Mouse (Mus musculus): ENCODE results near the gene B9d1. TPM values are rescaled to one million over a fixed set of nuclear protein-coding genes. Genes with fewer than 3 reads are reported as not detected.
A peak's percentile ranks its signal among the peaks of the same experiment; 100 is the strongest.

The B9d1 gene
- polyA plus RNA-seq, 1 experiment from 2014 or later: 24.8 TPM

DNA sequence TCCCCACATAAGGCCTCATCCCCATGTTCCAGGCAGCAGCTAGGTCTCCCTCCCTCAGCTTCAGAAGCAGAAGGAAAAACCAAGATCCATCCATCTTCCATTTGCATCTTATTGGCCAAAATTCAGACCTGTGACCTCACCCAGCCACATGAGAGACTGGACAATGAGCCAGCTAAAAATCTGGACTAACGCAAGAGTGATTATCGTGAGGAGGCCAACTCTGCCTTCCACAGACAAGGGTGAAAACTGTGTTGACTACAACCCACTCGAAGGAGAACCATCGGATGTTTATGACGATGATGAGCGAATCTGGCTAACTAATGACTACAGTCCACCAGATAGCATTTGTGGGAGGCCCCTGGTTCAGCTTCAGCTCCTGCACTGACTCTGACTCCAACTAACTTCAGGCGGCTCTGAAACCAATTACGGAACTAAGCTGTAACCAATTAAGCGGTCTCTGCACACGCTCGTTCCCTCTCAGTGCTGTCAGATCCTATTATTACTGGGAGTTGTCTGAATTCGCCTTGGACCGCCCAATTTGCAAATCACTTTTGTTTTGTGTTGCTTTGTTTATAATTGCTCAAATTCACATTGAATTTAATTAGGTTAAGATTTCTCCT is 21.6 kb upstream of the B9d1 start:
- H3K27ac ChIP-seq: peak overlapping the region; percentile 97
- WGBS: 37% methylated on average over 13 of the region's 13 CpGs
- no peak overlapping the region for H3K4me2 ChIP-seq
- peaks cover 62% of the 10 kb centered on the region for H3K4me1 ChIP-seq
- no peak for ATAC-seq (ENCODE audit: insufficient number of reproducible peaks, low FRiP score, low TSS enrichment, low read depth)
- H3K36me3 ChIP-seq: peaks cover 11% of the 10 kb centered on the region
- no peak overlapping the region for H3K9ac ChIP-seq
- H3K4me3 ChIP-seq: no peak overlapping the region
- no peaks in the 10 kb centered on the region for H3K27me3 ChIP-seq
- no peaks in the 10 kb centered on the region for H3K9me3 ChIP-seq

DNA sequence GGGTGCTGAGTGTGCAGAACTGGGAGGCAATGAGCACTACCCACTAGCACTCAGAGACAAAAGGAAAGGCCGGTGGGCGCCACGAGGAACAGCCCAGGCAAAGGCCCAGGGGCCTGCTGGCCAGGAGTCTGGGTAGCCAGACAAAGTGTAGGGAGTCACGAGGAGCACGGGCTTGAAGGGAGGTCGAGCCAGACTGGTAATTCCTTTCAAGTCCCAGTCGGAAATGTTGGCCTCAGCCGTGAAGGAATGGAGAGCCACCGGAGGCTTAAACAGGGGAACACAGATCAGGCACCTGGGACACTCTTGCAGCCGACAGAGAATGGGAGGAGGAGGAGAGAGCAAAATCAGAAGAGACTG is 20.7 kb upstream of the B9d1 start:
- Histone ChIP-seq H3K4me2 (peak overlapping the region; percentile 62), H3K4me1 (peaks cover 68% of the 10 kb centered on the region), H3K4me3 (peak overlapping the region; percentile 48), H3K27ac (peak overlapping the region; percentile 97), H3K36me3 (peaks cover 20% of the 10 kb centered on the region), H3K9ac (no peak overlapping the region), H3K9me3 (no peaks in the 10 kb centered on the region), H3K27me3 (no peaks in the 10 kb centered on the region)
- no peak for ATAC-seq (ENCODE audit: insufficient number of reproducible peaks, low FRiP score, low TSS enrichment, low read depth)
- WGBS: 16% methylated on average over 10 of the region's 10 CpGs

- peaks cover 75% of the 10 kb centered on the region for H3K4me1 ChIP-seq
Measured at GRCm38 (mm10) chr11:61484613-61485540, 20.1 kb upstream of the B9d1 start, which contains the start of gene Mfap4. TSS of gene Mfap4 (plus strand) at chr11:61485431.

DNA sequence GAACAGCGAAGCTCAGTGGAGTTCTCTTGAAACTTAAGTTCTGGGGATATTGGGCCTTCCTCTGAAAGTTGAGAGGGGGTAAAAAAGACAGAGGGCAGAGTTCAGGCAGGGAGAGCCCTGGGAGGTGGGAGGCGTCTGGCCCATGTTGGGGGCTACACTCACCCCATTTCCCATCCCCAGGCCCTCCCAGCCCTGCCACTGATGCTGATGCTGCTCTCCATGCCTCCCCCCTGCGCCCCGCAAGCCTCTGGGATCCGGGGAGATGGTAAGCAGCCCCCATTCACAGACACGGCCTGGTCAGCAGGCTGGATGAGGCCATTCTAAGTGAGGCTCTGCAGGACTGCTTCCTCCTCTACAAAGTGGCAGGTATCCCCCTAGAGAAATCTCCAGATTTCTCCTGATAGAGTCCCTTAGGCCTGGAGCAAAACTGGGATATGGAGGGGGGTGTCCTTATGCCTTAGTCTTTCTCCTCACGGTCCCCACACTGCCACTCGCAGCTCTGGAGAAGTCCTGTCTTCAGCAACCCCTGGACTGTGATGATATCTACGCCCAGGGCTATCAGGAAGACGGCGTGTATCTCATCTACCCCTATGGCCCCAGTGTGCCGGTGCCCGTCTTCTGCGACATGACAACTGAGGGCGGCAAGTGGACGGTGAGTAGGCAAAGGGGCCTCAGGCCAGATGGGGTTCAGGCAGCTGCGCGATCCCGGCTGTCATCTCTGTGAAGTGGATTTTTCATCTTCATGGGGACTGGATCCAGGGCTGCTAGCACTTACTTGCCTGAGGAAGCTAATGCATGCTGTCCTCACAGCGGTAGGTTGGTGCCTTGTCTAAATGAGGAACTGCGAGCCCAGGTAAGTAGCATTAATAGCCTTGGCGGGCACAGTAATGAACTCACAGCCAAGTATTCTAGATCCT is 19.1 kb upstream of the B9d1 start:
- peak overlapping the region; percentile 97 for H3K27ac ChIP-seq
- H3K9me3 ChIP-seq: no peaks in the 10 kb centered on the region
- H3K4me3 ChIP-seq: peak overlapping the region; percentile 48
- peaks cover 81% of the 10 kb centered on the region for H3K4me1 ChIP-seq
- ATAC-seq (ENCODE audit: insufficient number of reproducible peaks, low FRiP score, low TSS enrichment, low read depth): no peak
- peak overlapping the region; percentile 56 for H3K9ac ChIP-seq
- peaks cover 35% of the 10 kb centered on the region for H3K36me3 ChIP-seq
- WGBS: 27% methylated on average over 22 of the region's 22 CpGs
- H3K4me2 ChIP-seq: peak overlapping the region; percentile 62
- no peaks in the 10 kb centered on the region for H3K27me3 ChIP-seq

More at GRCm38 (mm10) chr11:61484613-61485540, 20.1 kb upstream of the B9d1 start, which contains the start of gene Mfap4:
- WGBS: 14% methylated on average over 20 of the region's 20 CpGs
- no peaks in the 10 kb centered on the region for H3K9me3 ChIP-seq
- peak; percentile 92 for ATAC-seq (ENCODE audit: insufficient number of reproducible peaks, low FRiP score, low TSS enrichment, low read depth)
- H3K4me2 ChIP-seq: peak within 1 kb of the TSS; percentile 62
- H3K27ac ChIP-seq: peak within 1 kb of the TSS; percentile 97
- H3K4me3 ChIP-seq: peak within 1 kb of the TSS; percentile 48
- no peaks in the 10 kb centered on the region for H3K27me3 ChIP-seq
- peaks cover 26% of the 10 kb centered on the region for H3K36me3 ChIP-seq
- peak within 1 kb of the TSS; percentile 56 for H3K9ac ChIP-seq

- WGBS: 74% methylated on average over 14 of the region's 14 CpGs
- H3K9ac ChIP-seq: peak overlapping the region; percentile 56; the same call in 1 of the 2 replicates
- peaks cover 76% of the 10 kb centered on the region for H3K4me1 ChIP-seq
Measured at GRCm38 (mm10) chr11:61486458-61487219, 18.3 kb upstream of the B9d1 start.

GRCm38 (mm10) chr11:61487401-61487800 is 17.5 kb upstream of the B9d1 start:
- H3K27ac ChIP-seq: peak overlapping the region; percentile 97
- peak overlapping the region; percentile 62 for H3K4me2 ChIP-seq
- peak overlapping the region; percentile 48 for H3K4me3 ChIP-seq
- H3K36me3 ChIP-seq: peaks cover 48% of the 10 kb centered on the region
- peaks cover 72% of the 10 kb centered on the region for H3K4me1 ChIP-seq
- no peaks in the 10 kb centered on the region for H3K9me3 ChIP-seq
- ATAC-seq (ENCODE audit: insufficient number of reproducible peaks, low FRiP score, low TSS enrichment, low read depth): no peak
- no peaks in the 10 kb centered on the region for H3K27me3 ChIP-seq
- no peak overlapping the region for H3K9ac ChIP-seq
- WGBS: 15% methylated on average over 2 of the region's 2 CpGs

More at GRCm38 (mm10) chr11:61486458-61487219, 18.3 kb upstream of the B9d1 start:
- H3K4me2 ChIP-seq: peak overlapping the region; percentile 62
- peak overlapping the region; percentile 97 for H3K27ac ChIP-seq
- no peak for ATAC-seq (ENCODE audit: insufficient number of reproducible peaks, low FRiP score, low TSS enrichment, low read depth)
- H3K4me3 ChIP-seq: peak overlapping the region; percentile 48
- peaks cover 44% of the 10 kb centered on the region for H3K36me3 ChIP-seq
- H3K9me3 ChIP-seq: no peaks in the 10 kb centered on the region
- H3K27me3 ChIP-seq: no peaks in the 10 kb centered on the region

GRCm38 (mm10) chr11:61487936-61488335 is 17.0 kb upstream of the B9d1 start:
- Histone ChIP-seq H3K9ac (no peak overlapping the region), H3K27ac (peak overlapping the region; percentile 97), H3K4me1 (peaks cover 75% of the 10 kb centered on the region), H3K36me3 (peaks cover 48% of the 10 kb centered on the region), H3K4me3 (no peak overlapping the region), H3K9me3 (no peaks in the 10 kb centered on the region), H3K4me2 (no peak overlapping the region; the same call in 1 of the 2 replicates), H3K27me3 (no peaks in the 10 kb centered on the region)
- WGBS: 84% methylated on average over 7 of the region's 7 CpGs
- no peak for ATAC-seq (ENCODE audit: insufficient number of reproducible peaks, low FRiP score, low TSS enrichment, low read depth)

GRCm38 (mm10) chr11:61489085-61489484 is 15.9 kb upstream of the B9d1 start:
- ATAC-seq (ENCODE audit: insufficient number of reproducible peaks, low FRiP score, low TSS enrichment, low read depth): no peak
- H3K27me3 ChIP-seq: no peaks in the 10 kb centered on the region
- no peak overlapping the region for H3K4me2 ChIP-seq
- H3K9ac ChIP-seq: no peak overlapping the region
- no peaks in the 10 kb centered on the region for H3K9me3 ChIP-seq
- no peak overlapping the region for H3K4me3 ChIP-seq
- peaks cover 48% of the 10 kb centered on the region for H3K36me3 ChIP-seq
- WGBS: 76% methylated on average over 2 of the region's 2 CpGs
- H3K4me1 ChIP-seq: peaks cover 71% of the 10 kb centered on the region
- H3K27ac ChIP-seq: no peak overlapping the region

- H3K9ac ChIP-seq: no peak overlapping the region
- H3K9me3 ChIP-seq: no peaks in the 10 kb centered on the region
- 91% methylated on average over 8 of the region's 8 CpGs for WGBS
- peaks cover 48% of the 10 kb centered on the region for H3K36me3 ChIP-seq
- H3K27me3 ChIP-seq: no peaks in the 10 kb centered on the region
- peak overlapping the region; percentile 28; the same call in 1 of the 2 replicates for H3K27ac ChIP-seq
- no peak overlapping the region for H3K4me3 ChIP-seq
- peaks cover 63% of the 10 kb centered on the region for H3K4me1 ChIP-seq
- no peak for ATAC-seq (ENCODE audit: insufficient number of reproducible peaks, low FRiP score, low TSS enrichment, low read depth)
- no peak overlapping the region for H3K4me2 ChIP-seq
Measured at GRCm38 (mm10) chr11:61489874-61490273, 15.1 kb upstream of the B9d1 start.

- H3K9ac ChIP-seq: no peak overlapping the region
- H3K4me1 ChIP-seq: peaks cover 52% of the 10 kb centered on the region
- H3K4me2 ChIP-seq: no peak overlapping the region
- H3K9me3 ChIP-seq: no peaks in the 10 kb centered on the region
- 92% methylated on average over 22 of the region's 22 CpGs for WGBS
- no peaks in the 10 kb centered on the region for H3K27me3 ChIP-seq
- H3K36me3 ChIP-seq: peaks cover 48% of the 10 kb centered on the region
- no peak overlapping the region for H3K27ac ChIP-seq
- H3K4me3 ChIP-seq: no peak overlapping the region
- ATAC-seq (ENCODE audit: insufficient number of reproducible peaks, low FRiP score, low TSS enrichment, low read depth): no peak
Measured at GRCm38 (mm10) chr11:61490944-61491520, 13.9 kb upstream of the B9d1 start.

Measured in limb, embryonic 15.5 days (tissue).